Mouse (Mus musculus): Measurements from ENCODE around the gene Tspan1. TPM values are rescaled to one million over a fixed set of nuclear protein-coding genes. Genes with fewer than 3 reads are reported as not detected.
A peak's percentile ranks its signal among the peaks of the same experiment; 100 is the strongest.

The Tspan1 gene
- polyA plus RNA-seq, 1 experiment from 2014 or later: 0.94 TPM

GRCm38 (mm10) chr4:116165708-116166407 is 1.5 kb downstream of the Tspan1 start:
- no peaks in the 10 kb centered on the region for H3K9me3 ChIP-seq (replicated peaks)
- 65% methylated on average over 8 of the region's 8 CpGs for WGBS
- no peak overlapping the region for H3K27ac ChIP-seq
- no peaks in the 10 kb centered on the region for H3K27me3 ChIP-seq
- ATAC-seq (replicated peaks; ENCODE audit: insufficient number of reproducible peaks, insufficient read depth, low FRiP score, low read depth): no peak
- H3K4me2 ChIP-seq: no peak overlapping the region
- no peak overlapping the region for H3K9ac ChIP-seq
- no peaks in the 10 kb centered on the region for H3K36me3 ChIP-seq
- peaks cover 21% of the 10 kb centered on the region for H3K4me1 ChIP-seq (replicated peaks)
- no peak overlapping the region for H3K4me3 ChIP-seq

GRCm38 (mm10) chr4:116164759-116165554 is 2.4 kb downstream of the Tspan1 start:
- ATAC-seq (replicated peaks; ENCODE audit: insufficient number of reproducible peaks, insufficient read depth, low FRiP score, low read depth): no peak
- no peaks in the 10 kb centered on the region for H3K36me3 ChIP-seq
- H3K4me1 ChIP-seq (replicated peaks): peaks cover 30% of the 10 kb centered on the region
- H3K27ac ChIP-seq: no peak overlapping the region
- H3K4me2 ChIP-seq: no peak overlapping the region
- 73% methylated on average over 2 of the region's 2 CpGs for WGBS
- H3K9me3 ChIP-seq (replicated peaks): no peaks in the 10 kb centered on the region
- no peak overlapping the region for H3K9ac ChIP-seq
- H3K27me3 ChIP-seq: no peaks in the 10 kb centered on the region
- H3K4me3 ChIP-seq: no peak overlapping the region

GRCm38 (mm10) chr4:116162142-116162541 is 5.3 kb downstream of the Tspan1 start:
- Histone ChIP-seq H3K4me3 (no peak overlapping the region), H3K27ac (peak overlapping the region; percentile 15; the same call in 1 of the 2 replicates), H3K9me3 (replicated peaks) (no peaks in the 10 kb centered on the region), H3K4me2 (no peak overlapping the region), H3K36me3 (peaks cover 25% of the 10 kb centered on the region), H3K4me1 (replicated peaks) (peaks cover 28% of the 10 kb centered on the region), H3K27me3 (no peaks in the 10 kb centered on the region), H3K9ac (no peak overlapping the region)
- 55% methylated on average over 4 of the region's 4 CpGs for WGBS
- no peak for ATAC-seq (replicated peaks; ENCODE audit: insufficient number of reproducible peaks, insufficient read depth, low FRiP score, low read depth)

GRCm38 (mm10) chr4:116160769-116161168 is 6.6 kb downstream of the Tspan1 start:
- no peak overlapping the region for H3K9ac ChIP-seq
- H3K9me3 ChIP-seq (replicated peaks): no peaks in the 10 kb centered on the region
- H3K27ac ChIP-seq: peak overlapping the region; percentile 35
- peaks cover 28% of the 10 kb centered on the region for H3K4me1 ChIP-seq (replicated peaks)
- H3K4me2 ChIP-seq: no peak overlapping the region
- no peaks in the 10 kb centered on the region for H3K27me3 ChIP-seq
- ATAC-seq (replicated peaks; ENCODE audit: insufficient number of reproducible peaks, insufficient read depth, low FRiP score, low read depth): peak; percentile 48; the same call in 1 of the 2 replicates
- H3K36me3 ChIP-seq: peaks cover 39% of the 10 kb centered on the region
- 31% methylated on average over 3 of the region's 3 CpGs for WGBS
- no peak overlapping the region for H3K4me3 ChIP-seq

GRCm38 (mm10) chr4:116159912-116160311 is 7.5 kb downstream of the Tspan1 start:
- Histone ChIP-seq H3K4me1 (replicated peaks) (peaks cover 28% of the 10 kb centered on the region), H3K27me3 (no peaks in the 10 kb centered on the region), H3K4me2 (no peak overlapping the region), H3K4me3 (no peak overlapping the region), H3K9me3 (replicated peaks) (no peaks in the 10 kb centered on the region), H3K27ac (peak overlapping the region; percentile 35; the same call in 1 of the 2 replicates), H3K9ac (no peak overlapping the region), H3K36me3 (peaks cover 48% of the 10 kb centered on the region)
- no peak for ATAC-seq (replicated peaks; ENCODE audit: insufficient number of reproducible peaks, insufficient read depth, low FRiP score, low read depth)
- WGBS: 66% methylated on average over 3 of the region's 3 CpGs

- no peak for ATAC-seq (replicated peaks; ENCODE audit: insufficient number of reproducible peaks, insufficient read depth, low FRiP score, low read depth)
- Histone ChIP-seq H3K4me2 (no peak overlapping the region), H3K4me3 (no peak overlapping the region), H3K9me3 (replicated peaks) (no peaks in the 10 kb centered on the region), H3K27me3 (no peaks in the 10 kb centered on the region), H3K36me3 (peaks cover 68% of the 10 kb centered on the region), H3K9ac (no peak overlapping the region), H3K4me1 (replicated peaks) (peaks cover 27% of the 10 kb centered on the region), H3K27ac (no peak overlapping the region)
- 83% methylated on average over 2 of the region's 2 CpGs for WGBS
These were observed 9.5 kb downstream of the Tspan1 start for GRCm38 (mm10) chr4:116157882-116158281.

- 95% methylated on average over 15 of the region's 15 CpGs for WGBS
- no peak for ATAC-seq (replicated peaks; ENCODE audit: insufficient number of reproducible peaks, insufficient read depth, low FRiP score, low read depth)
These were observed 14.7 kb downstream of the Tspan1 start for GRCm38 (mm10) chr4:116152702-116153101.

GRCm38 (mm10) chr4:116151238-116151637 is 16.2 kb downstream of the Tspan1 start, which contains the start of gene Lurap1:
Gene Lurap1 (minus strand): TSS chr4:116151338.
- WGBS: 71% methylated on average over 6 of the region's 6 CpGs
- peak within 1 kb of the TSS; percentile 97 for H3K9ac ChIP-seq
- ATAC-seq (replicated peaks; ENCODE audit: insufficient number of reproducible peaks, insufficient read depth, low FRiP score, low read depth): no peak
- H3K27ac ChIP-seq: peak within 1 kb of the TSS; percentile 94
- peak within 1 kb of the TSS; percentile 82 for H3K4me2 ChIP-seq
- peak within 1 kb of the TSS; percentile 92 for H3K4me3 ChIP-seq
- no peaks in the 10 kb centered on the region for H3K9me3 ChIP-seq (replicated peaks)
- peaks cover 16% of the 10 kb centered on the region for H3K4me1 ChIP-seq (replicated peaks)
- peaks cover 44% of the 10 kb centered on the region for H3K36me3 ChIP-seq
- H3K27me3 ChIP-seq: no peaks in the 10 kb centered on the region

More at GRCm38 (mm10) chr4:116152702-116153101, 14.7 kb downstream of the Tspan1 start:
- Histone ChIP-seq H3K9ac (no peak overlapping the region), H3K4me2 (no peak overlapping the region), H3K27ac (no peak overlapping the region), H3K27me3 (no peaks in the 10 kb centered on the region), H3K9me3 (replicated peaks) (no peaks in the 10 kb centered on the region), H3K4me1 (replicated peaks) (peaks cover 16% of the 10 kb centered on the region), H3K36me3 (peaks cover 59% of the 10 kb centered on the region), H3K4me3 (no peak overlapping the region)

- no peaks in the 10 kb centered on the region for H3K27me3 ChIP-seq
- peaks cover 40% of the 10 kb centered on the region for H3K36me3 ChIP-seq
- WGBS: 10% methylated on average over 4 of the region's 4 CpGs
- H3K9ac ChIP-seq: peak overlapping the region; percentile 97
- peaks cover 16% of the 10 kb centered on the region for H3K4me1 ChIP-seq (replicated peaks)
- H3K9me3 ChIP-seq (replicated peaks): no peaks in the 10 kb centered on the region
- H3K4me2 ChIP-seq: peak overlapping the region; percentile 82
- ATAC-seq (replicated peaks; ENCODE audit: insufficient number of reproducible peaks, insufficient read depth, low FRiP score, low read depth): 0 out of 2 replicates have a peak, but pooled peaks have one; percentile 16
- peak overlapping the region; percentile 92 for H3K4me3 ChIP-seq
- H3K27ac ChIP-seq: peak overlapping the region; percentile 94
These were observed 16.6 kb downstream of the Tspan1 start for GRCm38 (mm10) chr4:116150862-116151221.

GRCm38 (mm10) chr4:116150156-116150861 is 17.1 kb downstream of the Tspan1 start:
- peak; percentile 90 for ATAC-seq (replicated peaks; ENCODE audit: insufficient number of reproducible peaks, insufficient read depth, low FRiP score, low read depth)
- H3K4me3 ChIP-seq: peak overlapping the region; percentile 92
- no peaks in the 10 kb centered on the region for H3K27me3 ChIP-seq
- under 1% methylated on average over 56 of the region's 73 CpGs for WGBS
- peak overlapping the region; percentile 82 for H3K4me2 ChIP-seq
- H3K4me1 ChIP-seq (replicated peaks): peaks cover 16% of the 10 kb centered on the region
- H3K9ac ChIP-seq: peak overlapping the region; percentile 97
- peaks cover 35% of the 10 kb centered on the region for H3K36me3 ChIP-seq
- no peaks in the 10 kb centered on the region for H3K9me3 ChIP-seq (replicated peaks)
- peak overlapping the region; percentile 94 for H3K27ac ChIP-seq

GRCm38 (mm10) chr4:116149812-116150155 is 17.6 kb downstream of the Tspan1 start:
- peaks cover 29% of the 10 kb centered on the region for H3K36me3 ChIP-seq
- H3K4me3 ChIP-seq: peak overlapping the region; percentile 92
- H3K9me3 ChIP-seq (replicated peaks): no peaks in the 10 kb centered on the region
- WGBS: 26% methylated on average over 6 of the region's 6 CpGs
- H3K27ac ChIP-seq: peak overlapping the region; percentile 94
- H3K4me2 ChIP-seq: peak overlapping the region; percentile 82
- H3K4me1 ChIP-seq (replicated peaks): peaks cover 20% of the 10 kb centered on the region
- no peaks in the 10 kb centered on the region for H3K27me3 ChIP-seq
- ATAC-seq (replicated peaks; ENCODE audit: insufficient number of reproducible peaks, insufficient read depth, low FRiP score, low read depth): no peak
- peak overlapping the region; percentile 97 for H3K9ac ChIP-seq
